Mouse (Mus musculus): ENCODE data around the gene Usp6nl.

DNA sequence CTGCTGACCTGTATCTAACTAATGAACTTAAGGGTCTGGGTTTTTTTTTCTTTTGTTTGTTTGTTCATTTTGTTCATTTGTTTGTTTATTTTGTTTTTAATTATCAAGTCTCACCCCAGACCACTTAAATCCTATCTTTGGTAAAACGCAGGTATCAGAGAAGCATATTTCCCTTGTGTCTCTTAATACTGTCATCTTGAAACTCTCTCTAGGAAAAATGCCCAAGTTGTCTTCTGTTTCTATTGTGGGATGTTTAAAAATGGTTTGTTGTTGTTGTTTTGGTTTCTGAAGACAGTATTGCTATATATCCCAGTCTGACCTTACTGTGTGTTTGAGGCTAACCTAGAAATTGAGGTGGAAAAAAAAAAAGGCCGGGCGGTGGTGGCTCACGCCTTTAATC is 121.5 kb downstream of the Usp6nl start:
- TF ChIP-seq EP300 (IDR thresholded peaks at IDR 0.05; ENCODE audit: insufficient read depth, low read depth, low read length) (no peak), CTCF (IDR thresholded peaks at IDR 0.05) (no peak)

Data from heart, adult 2 months (tissue).